Mouse (Mus musculus): Measurements from ENCODE around the gene Olfr1408. TPM values are rescaled to one million over a fixed set of nuclear protein-coding genes. Genes with fewer than 3 reads are reported as not detected.

Gene Olfr1408
- total RNA-seq (2014; fragmentation: Nextera tagmentation), result not detected in 2 replicates
- 0.55 TPM in 1 of 2 replicates, not detected in the other for total RNA-seq (2017)
- polyA plus RNA-seq (2012), result not detected in 2 replicates

DNA sequence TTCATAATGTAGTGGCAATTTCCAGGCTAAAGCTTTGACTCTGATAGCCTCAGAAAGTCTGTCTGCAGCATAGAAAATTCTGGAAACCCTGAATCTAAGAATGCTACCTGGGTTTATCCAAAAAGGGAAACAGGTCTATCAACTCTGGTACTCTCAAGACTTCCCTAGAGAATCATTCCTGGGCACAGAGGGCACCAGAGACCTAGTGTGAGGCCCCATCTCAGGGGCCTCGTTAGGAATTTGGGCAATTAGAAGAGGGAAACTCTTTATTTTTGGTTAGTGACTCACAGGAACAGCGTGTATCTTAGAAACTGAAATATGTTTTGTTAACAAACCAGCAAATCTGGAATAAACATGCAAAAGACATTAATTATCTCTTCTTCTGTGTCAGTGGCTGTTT lies at the start of gene Olfr1408:
TSS of gene Olfr1408 (minus strand) at position 101 of the 400 bp plus-strand sequence.
- Histone ChIP-seq H3K36me3 (replicated peaks) (no peaks in the 10 kb centered on the region), H3K4me1 (ENCODE audit: insufficient read depth, low read depth, low read length) (no peaks in the 10 kb centered on the region), H3K4me3 (ENCODE audit: low read depth, low read length) (no peak within 1 kb of the TSS), H3K9me3 (replicated peaks) (no peaks in the 10 kb centered on the region), H3K27me3 (ENCODE audit: insufficient read depth, low read length) (no peaks in the 10 kb centered on the region)
- TF ChIP-seq POLR2AphosphoS5 (IDR thresholded peaks at IDR 0.05; ENCODE audit: insufficient replicate concordance, low read depth, low read length) (no peak), GATA1 (IDR thresholded peaks at IDR 0.05; ENCODE audit: borderline replicate concordance, low read length) (no peak), TAL1 (conservative IDR thresholded peaks at IDR 0.05; ENCODE audit: low read depth, low read length) (no peak), GATA2 (IDR thresholded peaks at IDR 0.05; ENCODE audit: borderline replicate concordance, low read depth, low read length) (no peak), CTCF (IDR thresholded peaks at IDR 0.05; ENCODE audit: low read depth, low read length) (no peak)
- ATAC-seq (ENCODE audit: extremely low read depth, insufficient number of reproducible peaks, low FRiP score, poor library complexity, severe bottlenecking) (no peak), DNase-seq (ENCODE audit: low spot score) (no peak)

GRCm38 (mm10) chr1:173174154-173174842 lies 37.1 kb upstream of the Olfr1408 start:
- Histone ChIP-seq H3K9me3 (replicated peaks) (no peaks in the 10 kb centered on the region), H3K4me3 (ENCODE audit: low read depth, low read length) (no peak overlapping the region), H3K36me3 (replicated peaks) (no peaks in the 10 kb centered on the region), H3K27me3 (ENCODE audit: insufficient read depth, low read length) (no peaks in the 10 kb centered on the region), H3K4me1 (ENCODE audit: insufficient read depth, low read depth, low read length) (no peaks in the 10 kb centered on the region)
- DNase-seq (ENCODE audit: low spot score) (no peak), ATAC-seq (ENCODE audit: extremely low read depth, insufficient number of reproducible peaks, low FRiP score, poor library complexity, severe bottlenecking) (no peak)
- no peak for TF ChIP-seq GATA1 (IDR thresholded peaks at IDR 0.05; ENCODE audit: borderline replicate concordance, low read length)
- no peak for TF ChIP-seq CTCF (IDR thresholded peaks at IDR 0.05; ENCODE audit: low read depth, low read length)
- TF ChIP-seq POLR2AphosphoS5 (IDR thresholded peaks at IDR 0.05; ENCODE audit: insufficient replicate concordance, low read depth, low read length), result no peak
- no peak for TF ChIP-seq GATA2 (IDR thresholded peaks at IDR 0.05; ENCODE audit: borderline replicate concordance, low read depth, low read length)

Other genes with a start within 250 kb of the Olfr1408 start
- gene Apcs, start 242.3 kb downstream of the Olfr1408 start, total RNA-seq (2014; fragmentation: Nextera tagmentation), result not detected in 2 replicates
- 0.12 TPM in 1 of 2 replicates, not detected in the other for gene Apcs, start 242.3 kb downstream of the Olfr1408 start, total RNA-seq (2017)
- gene Apcs, start 242.3 kb downstream of the Olfr1408 start, polyA plus RNA-seq (2012), result not detected in 2 replicates
- not detected in 2 replicates for gene Olfr16, start 187.0 kb downstream of the Olfr1408 start, total RNA-seq (2014; fragmentation: Nextera tagmentation)
- gene Olfr16, start 187.0 kb downstream of the Olfr1408 start, total RNA-seq (2017), result 0.05 and 0.12 TPM in 2 replicates
- not detected in 2 replicates for gene Olfr16, start 187.0 kb downstream of the Olfr1408 start, polyA plus RNA-seq (2012)
- not detected in 2 replicates for gene Olfr1406, start 53.3 kb upstream of the Olfr1408 start, total RNA-seq (2014; fragmentation: Nextera tagmentation)
- 0.06 TPM in 1 of 2 replicates, not detected in the other for gene Olfr1406, start 53.3 kb upstream of the Olfr1408 start, total RNA-seq (2017)
- not detected in 2 replicates for gene Olfr1406, start 53.3 kb upstream of the Olfr1408 start, polyA plus RNA-seq (2012)
- not detected in 2 replicates for gene Olfr218, start 60.4 kb upstream of the Olfr1408 start, total RNA-seq (2014; fragmentation: Nextera tagmentation)
- gene Olfr218, start 60.4 kb upstream of the Olfr1408 start, total RNA-seq (2017), result 0.11 and 0.12 TPM in 2 replicates
- not detected in 2 replicates for gene Olfr218, start 60.4 kb upstream of the Olfr1408 start, polyA plus RNA-seq (2012)
- not detected in 2 replicates for gene Olfr1404, start 75.0 kb upstream of the Olfr1408 start, total RNA-seq (2014; fragmentation: Nextera tagmentation)
- gene Olfr1404, start 75.0 kb upstream of the Olfr1408 start, total RNA-seq (2017), result 0.16 TPM in 1 of 2 replicates, not detected in the other
- gene Olfr1404, start 75.0 kb upstream of the Olfr1408 start, polyA plus RNA-seq (2012), result not detected in 2 replicates
- not detected in 2 replicates for gene Fcer1a, start 89.8 kb upstream of the Olfr1408 start, total RNA-seq (2014; fragmentation: Nextera tagmentation)
- gene Fcer1a, start 89.8 kb upstream of the Olfr1408 start, total RNA-seq (2017), result 0.23 TPM in 1 of 2 replicates, not detected in the other
- not detected in 2 replicates for gene Fcer1a, start 89.8 kb upstream of the Olfr1408 start, polyA plus RNA-seq (2012)
- not detected in 2 replicates for gene Olfr418, start 128.6 kb upstream of the Olfr1408 start, total RNA-seq (2014; fragmentation: Nextera tagmentation)
- 0.17 and 0.38 TPM in 2 replicates for gene Olfr418, start 128.6 kb upstream of the Olfr1408 start, total RNA-seq (2017)
- not detected in 2 replicates for gene Olfr418, start 128.6 kb upstream of the Olfr1408 start, polyA plus RNA-seq (2012)
- not detected in 2 replicates for gene Mptx2, start 140.4 kb upstream of the Olfr1408 start, total RNA-seq (2014; fragmentation: Nextera tagmentation)
- not detected in 2 replicates for gene Mptx2, start 140.4 kb upstream of the Olfr1408 start, total RNA-seq (2017)
- gene Mptx2, start 140.4 kb upstream of the Olfr1408 start, polyA plus RNA-seq (2012), result not detected in 2 replicates
- gene Ackr1, start 196.4 kb upstream of the Olfr1408 start, total RNA-seq (2014; fragmentation: Nextera tagmentation), result not detected in 2 replicates
- gene Ackr1, start 196.4 kb upstream of the Olfr1408 start, total RNA-seq (2017), result not detected in 2 replicates
- not detected in 2 replicates for gene Ackr1, start 196.4 kb upstream of the Olfr1408 start, polyA plus RNA-seq (2012)
- 8.1 TPM in 1 of 2 replicates, not detected in the other for gene Aim2, start 213.5 kb upstream of the Olfr1408 start, total RNA-seq (2014; fragmentation: Nextera tagmentation)
- not detected in 2 replicates for gene Aim2, start 213.5 kb upstream of the Olfr1408 start, total RNA-seq (2017)
- gene Aim2, start 213.5 kb upstream of the Olfr1408 start, polyA plus RNA-seq (2012), result not detected in 2 replicates
- not detected in 2 replicates for gene Cadm3, start 230.3 kb upstream of the Olfr1408 start, total RNA-seq (2014; fragmentation: Nextera tagmentation)
- gene Cadm3, start 230.3 kb upstream of the Olfr1408 start, total RNA-seq (2017), result 0.44 TPM in 1 of 2 replicates, not detected in the other
- gene Cadm3, start 230.3 kb upstream of the Olfr1408 start, polyA plus RNA-seq (2012), result not detected in 2 replicates